Mouse (Mus musculus) CH12F3 (cell line): Measurements from ENCODE around the gene Oas1d.

Experiments
- in situ Hi-C: fragments of 300-500 bp; cut with MboI; formaldehyde crosslinking; loops from 2 replicates; pipeline ENCODE4 v1.14.3; 2020; ENCODE audit warnings: low sequenced_read_pairs

Gene Oas1d

GRCm38 (mm10) chr5:120968134-120968532 lies 53.8 kb downstream of the Oas1d start:
- in situ Hi-C loops, result no loop called here

GRCm38 (mm10) chr5:120968799-120969198 lies 54.5 kb downstream of the Oas1d start:
- in situ Hi-C loops, result no loop called here

- in situ Hi-C loops, result no loop called here
These were observed 55.4 kb downstream of the Oas1d start for GRCm38 (mm10) chr5:120969703-120970102.
